Mouse (Mus musculus) olfactory bulb, adult 2 months (tissue): ENCODE results near the gene Slc16a11.

Experiments
- CTCF ChIP-seq: fragments of 200-500 bp; IDR thresholded peaks from 2 replicates; pipeline ENCODE4 v1.5.1; 2012; ENCODE audit warnings: low read depth, mild to moderate bottlenecking, low read length, moderate library complexity; ENCODE audit not compliant: insufficient read depth
- POLR2A ChIP-seq: fragments of 200-500 bp; IDR thresholded peaks from 2 replicates; pipeline ENCODE4 v1.6.1; 2012; ENCODE audit warnings: mild to moderate bottlenecking, low read depth, low read length, moderate library complexity; ENCODE audit not compliant: insufficient read depth

DNA sequence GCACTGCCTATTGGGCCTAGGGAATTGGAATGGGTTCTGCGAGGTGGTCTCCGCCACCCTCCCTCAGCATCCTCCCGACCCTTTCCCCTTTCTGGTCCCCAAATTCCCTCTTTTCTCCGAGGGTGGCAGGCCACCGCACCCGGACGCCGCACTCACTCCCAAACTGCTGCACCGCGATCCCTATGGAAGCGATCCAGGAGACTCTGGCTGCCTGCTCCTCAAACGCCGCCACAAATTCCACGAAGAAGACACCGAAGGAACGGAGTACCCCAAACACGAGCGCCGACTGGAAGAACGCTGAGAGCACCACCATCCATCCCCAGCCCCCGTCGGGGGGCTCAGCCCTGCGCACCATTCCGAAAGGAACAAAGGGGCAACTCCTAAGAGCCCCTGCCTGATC is 7.8 kb downstream of the Slc16a11 start:
- TF ChIP-seq POLR2A (no peak), CTCF (no peak)
